Mouse (Mus musculus) neural tube, embryonic 10.5 days (tissue): ENCODE data around the gene Camk1d.
"Not testable (repeated sequence)": the region's sequence is repeated elsewhere in the genome, so short reads cannot be mapped to it uniquely, and the experiment has no call there.

Source experiments
- DNase-seq: peaks from one replicate; pipeline ENCODE4 v3.0.0-alpha.2; 2017; ENCODE audit warnings: low spot score; ENCODE audit errors: extremely low spot score

The Camk1d gene

DNA sequence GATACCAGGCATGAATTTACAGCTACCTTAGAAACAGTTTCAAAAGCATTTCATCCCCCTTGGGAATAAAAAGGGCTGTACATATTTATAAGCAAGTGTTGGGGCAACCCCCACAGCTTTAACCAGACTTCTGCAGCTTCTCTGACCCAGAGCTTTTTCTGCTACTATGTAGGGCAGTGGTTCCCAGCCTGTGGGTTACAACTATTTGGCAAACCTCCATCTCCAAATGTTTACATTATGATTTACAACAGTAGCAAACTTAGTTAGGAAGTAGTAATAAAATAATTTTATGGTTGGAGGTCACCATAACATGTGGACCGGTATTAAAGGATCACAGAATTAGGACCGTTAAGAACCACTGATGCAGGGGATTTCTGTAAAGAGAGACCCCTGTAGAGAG is 446.3 kb downstream of the Camk1d start:
- DNase-seq, result no peak

- DNase-seq, result no peak
These were observed 452.0 kb downstream of the Camk1d start for GRCm38 (mm10) chr2:5262279-5262678.

- no peak for DNase-seq
These were observed 456.1 kb downstream of the Camk1d start for GRCm38 (mm10) chr2:5258250-5258649.

DNA sequence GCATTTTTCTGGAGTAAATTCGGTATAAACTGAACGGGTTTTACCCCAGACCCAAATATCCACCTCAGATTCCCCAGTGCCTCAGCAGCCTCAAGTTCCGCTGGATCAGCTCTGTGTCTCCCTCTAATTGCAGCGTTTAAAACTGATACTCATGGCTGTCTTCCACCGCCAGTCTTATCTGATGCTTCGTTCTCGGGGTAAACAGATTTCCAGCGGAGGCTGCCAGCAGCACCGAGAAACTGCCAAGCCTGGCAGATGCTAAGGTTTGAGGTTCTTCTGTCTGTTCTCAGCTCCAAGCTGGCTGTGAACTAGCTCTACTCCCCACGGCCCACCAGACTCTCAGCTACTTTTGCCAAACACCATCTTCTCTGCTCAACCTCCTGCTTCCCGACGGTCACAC is 464.3 kb downstream of the Camk1d start:
- DNase-seq, result no peak

GRCm38 (mm10) chr2:5249199-5249598 is 465.1 kb downstream of the Camk1d start:
- not testable (repeated sequence) for DNase-seq
